ENCODE assay signal across 8 mouse cellular contexts in the genomic region with DNA sequence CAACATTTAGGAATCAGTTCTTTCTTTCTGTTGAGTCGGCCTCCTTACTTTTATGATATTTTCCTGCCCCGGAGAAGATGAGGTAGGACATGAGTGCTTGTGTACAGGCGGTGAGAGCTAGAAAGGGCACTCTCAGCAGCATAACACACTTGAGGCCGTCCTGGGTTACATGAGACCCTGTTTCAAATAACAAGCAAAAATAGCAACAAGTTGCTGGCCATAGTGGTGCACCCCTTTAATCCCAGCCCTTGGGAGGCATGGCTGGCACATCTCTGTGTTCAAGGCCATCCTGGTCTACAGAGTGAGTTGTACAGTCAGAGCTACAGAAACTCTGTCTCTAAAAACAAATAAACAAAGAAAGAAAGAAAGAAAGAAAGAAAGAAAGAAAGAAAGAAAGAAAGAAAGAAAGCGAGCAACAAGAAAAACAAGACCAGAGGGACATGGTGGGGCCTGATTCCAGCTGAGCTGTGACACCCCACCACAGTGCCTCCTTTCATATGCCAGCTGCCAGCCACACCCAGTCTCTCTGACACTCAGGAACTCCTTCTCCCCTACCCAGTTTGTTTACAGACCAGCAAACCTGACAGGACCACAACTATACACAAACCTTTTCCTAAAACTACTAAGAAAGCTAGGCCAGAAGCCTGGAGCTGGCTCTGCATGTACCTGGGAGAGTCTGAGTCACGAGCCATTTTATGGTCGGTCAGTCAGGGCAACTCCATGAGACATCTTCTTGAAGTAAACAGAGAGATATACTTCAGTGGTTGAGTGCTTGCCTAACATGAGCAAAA. TPM values are rescaled to one million over a fixed set of nuclear protein-coding genes. Genes with fewer than 3 reads are reported as not detected.
A peak's percentile ranks its signal among the peaks of the same experiment; 100 is the strongest.
DNase-seq lines count a peak whose midpoint lies in the region; ATAC-seq and TF ChIP-seq lines count a peak whose summit lies in the region.

No protein-coding gene starts in this region.

- H3K4me1 ChIP-seq in embryonic facial prominence, embryonic 12.5 days, result peaks cover 23% of the 10 kb centered on the region
- H3K4me1 ChIP-seq in limb, embryonic 10.5 days, result peaks cover 25% of the 10 kb centered on the region

- H3K27ac ChIP-seq in embryonic facial prominence, embryonic 12.5 days, result peak overlapping the region; percentile 96
- peak overlapping the region; percentile 95 for H3K27ac ChIP-seq in limb, embryonic 10.5 days

- no peak for ATAC-seq in embryonic facial prominence, embryonic 12.5 days (ENCODE audit: insufficient number of reproducible peaks, insufficient read depth, low FRiP score, low TSS enrichment)

- H3K9ac ChIP-seq in embryonic facial prominence, embryonic 12.5 days, result peak overlapping the region; percentile 39

- peak overlapping the region; percentile 52 for H3K4me3 ChIP-seq in embryonic facial prominence, embryonic 12.5 days
- H3K4me3 ChIP-seq in limb, embryonic 10.5 days, result peak overlapping the region; percentile 67
- peak overlapping the region; percentile 47 for H3K4me3 ChIP-seq in myocyte

- peak; percentile 18 for TF ChIP-seq POLR2A in myocyte (IDR thresholded peaks at IDR 0.05; ENCODE audit: insufficient read length, low read depth)

- H3K27me3 ChIP-seq in embryonic facial prominence, embryonic 12.5 days, result no peaks in the 10 kb centered on the region
- H3K27me3 ChIP-seq in limb, embryonic 10.5 days (ENCODE audit: low read depth, poor library complexity, severe bottlenecking), result 0 out of 2 replicates have a peak, but pooled peaks cover under 1% of the 10 kb centered on the region
- H3K27me3 ChIP-seq in myocyte (ENCODE audit: control insufficient read depth, insufficient read depth, insufficient read length), result no peaks in the 10 kb centered on the region

- H3ac ChIP-seq in myocyte (ENCODE audit: control insufficient read depth, insufficient read length), result no peak overlapping the region

- WGBS in embryonic facial prominence, embryonic 12.5 days, result 80% methylated on average over 7 of the region's 7 CpGs
- whole genome bisulfite sequencing in limb, embryonic 10.5 days, result 80% methylated on average over 7 of the region's 7 CpGs

- no peaks in the 10 kb centered on the region for H3K79me2 ChIP-seq in myocyte (ENCODE audit: control insufficient read depth, insufficient read depth)

- peak overlapping the region; percentile 73 for H3K4me2 ChIP-seq in embryonic facial prominence, embryonic 12.5 days (replicated peaks)
- H3K4me2 ChIP-seq in myocyte (ENCODE audit: low read depth), result peak overlapping the region; percentile 80

- peaks cover 10% of the 10 kb centered on the region for H3K36me3 ChIP-seq in embryonic facial prominence, embryonic 12.5 days
- H3K36me3 ChIP-seq in limb, embryonic 10.5 days, result peaks cover 17% of the 10 kb centered on the region; the same call in 1 of the 2 replicates
- H3K36me3 ChIP-seq in myocyte (ENCODE audit: control insufficient read depth, insufficient read depth), result peaks cover 6% of the 10 kb centered on the region

- no peaks in the 10 kb centered on the region for H3K9me3 ChIP-seq in embryonic facial prominence, embryonic 12.5 days
- no peaks in the 10 kb centered on the region for H3K9me3 ChIP-seq in limb, embryonic 10.5 days (replicated peaks)

- DNase-seq in gastrocnemius, adult 18-20 months (ENCODE audit: low spot score), result peak; percentile 39
- DNase-seq in gastrocnemius, postnatal 10 days, result no peak
- no peak for DNase-seq in limb, embryonic 10.5 days (ENCODE audit: low spot score)
- no peak for DNase-seq in urinary bladder, adult 18-20 months (ENCODE audit: low spot score in 2 of 2)
- DNase-seq in right cerebral cortex, postnatal 36 days (ENCODE audit: low spot score in 2 of 2), result no peak
- no peak for DNase-seq in kidney, postnatal 10 days

TF ChIP-seq in myocyte, 11 proteins besides CTCF, POLR2A, EP300 and RAD21:
- peak; percentile 81 for TF ChIP-seq POLR2AphosphoS2 (IDR thresholded peaks at IDR 0.05; ENCODE audit: insufficient read length, low read depth)
- no peak for TF ChIP-seq CEBPB (IDR thresholded peaks at IDR 0.05; ENCODE audit: insufficient read depth, poor library complexity, severe bottlenecking)
- TF ChIP-seq MYOG (IDR thresholded peaks at IDR 0.05; ENCODE audit: control insufficient read depth in 1 of 3, insufficient read depth in 1 of 3, insufficient read length in 2 of 3, low read depth in 2 of 3), result peak in 2 of 3 experiments; percentile 37 to 41
- peak in 1 of 3 experiments; percentile 40 for TF ChIP-seq MYOD1 (IDR thresholded peaks at IDR 0.05; ENCODE audit: control insufficient read depth in 1 of 3, insufficient read length in 2 of 3, low read depth in 2 of 3)

RNA-seq across cellular contexts. Expression of a gene that starts 9.8 kb away (rescaled TPM):
- total RNA-seq in gastrocnemius, adult 18-20 months (2021), result 10 to 100 TPM; 23.2 to 24.9 TPM
- 10 to 100 TPM; 24.1 to 24.2 TPM for total RNA-seq in gastrocnemius, postnatal 10 days (2021)
- polyA plus RNA-seq in embryonic facial prominence, embryonic 12.5 days (2016; fragmentation: Nextera tagmentation; extraction: Ambion mirVana), result 24.3 and 25.1 TPM in 2 replicates
- 4.6 and 8.4 TPM in 2 replicates for polyA plus RNA-seq in limb, embryonic 10.5 days (2016; fragmentation: Nextera tagmentation; extraction: Ambion mirVana)
- 43.4 TPM for polyA plus RNA-seq in myocyte (2012; fragmentation: generic; extraction: Trizol)

RNA-seq across cellular contexts. Expression of a gene that starts 11.6 kb away (rescaled TPM):
- 1 to 10 TPM; 4.7 to 5.4 TPM for total RNA-seq in gastrocnemius, adult 18-20 months (2021)
- total RNA-seq in gastrocnemius, postnatal 10 days (2021), result 10 to 100 TPM; 12.4 to 19.5 TPM
- 0.29 and 0.52 TPM in 2 replicates for polyA plus RNA-seq in embryonic facial prominence, embryonic 12.5 days (2016; fragmentation: Nextera tagmentation; extraction: Ambion mirVana)
- polyA plus RNA-seq in limb, embryonic 10.5 days (2016; fragmentation: Nextera tagmentation; extraction: Ambion mirVana), result 0.20 and 0.28 TPM in 2 replicates
- polyA plus RNA-seq in myocyte (2012; fragmentation: generic; extraction: Trizol), result 5.0 TPM

RNA-seq across cellular contexts. Expression of a gene that starts 17.9 kb away (rescaled TPM):
- 10 to 100 TPM in 1 of 2 experiments, 1 to 10 TPM in 1; 6.3 to 11.2 TPM for total RNA-seq in gastrocnemius, adult 18-20 months (2021)
- total RNA-seq in gastrocnemius, postnatal 10 days (2021), result 10 to 100 TPM; 11.4 to 19.2 TPM
- polyA plus RNA-seq in embryonic facial prominence, embryonic 12.5 days (2016; fragmentation: Nextera tagmentation; extraction: Ambion mirVana), result 7.0 and 8.4 TPM in 2 replicates
- polyA plus RNA-seq in limb, embryonic 10.5 days (2016; fragmentation: Nextera tagmentation; extraction: Ambion mirVana), result 1.0 and 1.5 TPM in 2 replicates
- 1.4 TPM for polyA plus RNA-seq in myocyte (2012; fragmentation: generic; extraction: Trizol)

RNA-seq across cellular contexts. Expression of a gene that starts 42.9 kb away (rescaled TPM):
- 10 to 100 TPM; 17.5 to 25.8 TPM for total RNA-seq in gastrocnemius, adult 18-20 months (2021)
- total RNA-seq in gastrocnemius, postnatal 10 days (2021), result 10 to 100 TPM; 35.4 to 43.4 TPM
- polyA plus RNA-seq in embryonic facial prominence, embryonic 12.5 days (2016; fragmentation: Nextera tagmentation; extraction: Ambion mirVana), result 107 and 112 TPM in 2 replicates
- 87.5 and 90.8 TPM in 2 replicates for polyA plus RNA-seq in limb, embryonic 10.5 days (2016; fragmentation: Nextera tagmentation; extraction: Ambion mirVana)
- polyA plus RNA-seq in myocyte (2012; fragmentation: generic; extraction: Trizol), result 66.1 TPM

RNA-seq across cellular contexts. Expression of a gene that starts 50.9 kb away (rescaled TPM):
- 10 to 100 TPM; 34.2 to 35.3 TPM for total RNA-seq in gastrocnemius, adult 18-20 months (2021)
- 10 to 100 TPM; 32.4 to 33.7 TPM for total RNA-seq in gastrocnemius, postnatal 10 days (2021)
- 74.5 and 75.8 TPM in 2 replicates for polyA plus RNA-seq in embryonic facial prominence, embryonic 12.5 days (2016; fragmentation: Nextera tagmentation; extraction: Ambion mirVana)
- polyA plus RNA-seq in limb, embryonic 10.5 days (2016; fragmentation: Nextera tagmentation; extraction: Ambion mirVana), result 69.8 and 75.3 TPM in 2 replicates
- polyA plus RNA-seq in myocyte (2012; fragmentation: generic; extraction: Trizol), result 81.3 TPM
